8 mouse cellular contexts compared by ENCODE assay signal in the genomic region with DNA sequence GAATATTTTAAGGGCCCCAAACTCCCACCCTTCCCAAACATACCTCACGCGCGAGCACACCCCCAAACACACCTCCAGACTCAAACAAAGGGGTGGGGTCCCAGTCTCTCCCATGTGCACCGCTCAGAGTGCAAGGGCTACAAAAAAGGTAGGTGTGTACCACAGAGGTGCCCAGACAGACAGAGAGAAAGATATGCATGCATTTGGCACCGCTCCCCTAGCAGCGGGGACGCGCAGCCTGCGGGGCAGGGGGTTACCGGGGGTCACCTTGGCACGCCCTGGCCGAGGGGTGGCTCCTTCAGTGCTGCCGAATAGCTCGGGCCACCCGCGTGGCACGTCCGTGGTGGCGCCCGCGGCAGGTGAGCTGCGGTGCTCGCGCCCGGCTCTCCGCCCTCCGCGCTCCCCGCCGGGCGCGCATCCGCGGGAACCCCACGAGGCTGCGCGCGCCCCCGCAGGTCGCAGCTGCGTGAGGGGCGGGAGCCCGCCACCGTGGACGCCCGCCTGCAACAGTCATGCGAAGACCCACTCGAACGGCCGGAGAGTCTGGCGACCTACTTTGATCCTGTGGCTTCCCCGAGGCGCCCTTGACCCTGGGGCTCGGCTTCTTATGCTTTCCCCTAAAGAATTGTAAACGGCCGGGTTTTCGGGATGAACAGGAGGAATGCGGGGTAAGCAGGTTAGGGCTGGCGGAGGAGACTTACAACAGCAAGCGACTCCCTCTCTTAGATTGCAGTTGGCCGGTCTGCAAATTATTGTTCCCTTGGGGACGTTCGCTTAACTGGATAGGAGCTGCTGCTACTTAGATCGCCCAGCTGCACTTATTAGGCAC. TPM values are rescaled to one million over a fixed set of nuclear protein-coding genes. Genes with fewer than 3 reads are reported as not detected.
A peak's percentile ranks its signal among the peaks of the same experiment; 100 is the strongest.
DNase-seq lines count a peak whose midpoint lies in the region; ATAC-seq and TF ChIP-seq lines count a peak whose summit lies in the region.

TSS of gene Gpr12 (minus strand) at position 762 of the 829 bp plus-strand sequence.

- no peak for ATAC-seq in heart, embryonic 14.5 days (ENCODE audit: insufficient number of reproducible peaks, insufficient read depth, low FRiP score, low read depth)
- peak; percentile 68 for ATAC-seq in forebrain, embryonic 14.5 days
- peak; percentile 80 for ATAC-seq in midbrain, embryonic 13.5 days

- H3K4me1 ChIP-seq in heart, embryonic 14.5 days (ENCODE audit: control insufficient read depth in 2 of 2, insufficient read depth in 2 of 2, low read length in 2 of 2), result peaks cover 0 to 3% of the 10 kb centered on the region in 2 experiments; a peak in 1 of 4 replicates
- 0 out of 2 replicates have a peak, but pooled peaks cover 4% of the 10 kb centered on the region for H3K4me1 ChIP-seq in forebrain, embryonic 14.5 days (ENCODE audit: control insufficient read depth, insufficient read depth, low read length)
- H3K4me1 ChIP-seq in midbrain, embryonic 13.5 days (replicated peaks), result peaks cover 13% of the 10 kb centered on the region
- no peaks in the 10 kb centered on the region for H3K4me1 ChIP-seq in lung, adult 2 months (ENCODE audit: control insufficient read depth, insufficient read depth, low read length)

- no peaks in the 10 kb centered on the region for H3K9me3 ChIP-seq in heart, embryonic 14.5 days (ENCODE audit: control insufficient read depth, low read length)
- no peaks in the 10 kb centered on the region for H3K9me3 ChIP-seq in forebrain, embryonic 14.5 days (replicated peaks; ENCODE audit: control insufficient read depth, low read length)
- H3K9me3 ChIP-seq in midbrain, embryonic 13.5 days, result no peaks in the 10 kb centered on the region; the same call in 1 of the 2 replicates

- TF ChIP-seq POLR2A in lung, adult 2 months (IDR thresholded peaks at IDR 0.05; ENCODE audit: borderline replicate concordance, extremely low read depth, low read depth, low read length), result no peak

- peak within 1 kb of the TSS; percentile 34 to 46 for H3K4me3 ChIP-seq in heart, embryonic 14.5 days (ENCODE audit: control insufficient read depth in 1 of 2, insufficient read depth in 1 of 2, low read depth in 1 of 2, low read length in 2 of 2)
- peak within 1 kb of the TSS; percentile 54 for H3K4me3 ChIP-seq in forebrain, embryonic 14.5 days (ENCODE audit: low read depth, low read length)
- peak within 1 kb of the TSS; percentile 62 for H3K4me3 ChIP-seq in midbrain, embryonic 13.5 days (replicated peaks)
- no peak within 1 kb of the TSS for H3K4me3 ChIP-seq in lung, adult 2 months (replicated peaks; ENCODE audit: extremely low read depth, low read depth, low read length)

- H3K4me2 ChIP-seq in heart, embryonic 14.5 days (ENCODE audit: low read length), result peak within 1 kb of the TSS; percentile 86
- peak within 1 kb of the TSS; percentile 79 for H3K4me2 ChIP-seq in forebrain, embryonic 14.5 days (ENCODE audit: low read length)
- peak within 1 kb of the TSS; percentile 90 for H3K4me2 ChIP-seq in midbrain, embryonic 13.5 days (replicated peaks)

- H3K36me3 ChIP-seq in heart, embryonic 14.5 days (ENCODE audit: control insufficient read depth, insufficient read depth, low read length), result no peaks in the 10 kb centered on the region
- no peaks in the 10 kb centered on the region for H3K36me3 ChIP-seq in forebrain, embryonic 14.5 days (ENCODE audit: control insufficient read depth, insufficient read depth, low read length)
- H3K36me3 ChIP-seq in midbrain, embryonic 13.5 days, result no peaks in the 10 kb centered on the region

- no peak within 1 kb of the TSS for H3K27ac ChIP-seq in heart, embryonic 14.5 days (replicated peaks in 1 of 2; ENCODE audit: control insufficient read depth in 1 of 2, insufficient read depth in 1 of 2, low read depth in 2 of 2, low read length in 2 of 2)
- no peak within 1 kb of the TSS for H3K27ac ChIP-seq in forebrain, embryonic 14.5 days (ENCODE audit: low read depth, low read length)
- H3K27ac ChIP-seq in midbrain, embryonic 13.5 days, result no peak within 1 kb of the TSS

- 0 out of 2 replicates have a peak within 1 kb of the TSS, but pooled peaks have one; percentile 16 for H3K9ac ChIP-seq in heart, embryonic 14.5 days (ENCODE audit: low read length)
- H3K9ac ChIP-seq in forebrain, embryonic 14.5 days (ENCODE audit: low read length), result peak within 1 kb of the TSS; percentile 67
- peak within 1 kb of the TSS; percentile 75 for H3K9ac ChIP-seq in midbrain, embryonic 13.5 days (replicated peaks)

- WGBS in heart, embryonic 14.5 days, result under 1% methylated on average over 63 of the region's 64 CpGs
- under 1% methylated on average over 57 of the region's 64 CpGs for WGBS in forebrain, embryonic 14.5 days
- under 1% methylated on average over 63 of the region's 64 CpGs for WGBS in midbrain, embryonic 13.5 days
- WGBS in lung, adult 2 months, result 2% methylated on average over 64 of the region's 64 CpGs

- TF ChIP-seq CTCF in lung, adult 2 months (IDR thresholded peaks at IDR 0.05; ENCODE audit: insufficient read depth, low read length), result no peak

- peaks cover 54% of the 10 kb centered on the region for H3K27me3 ChIP-seq in heart, embryonic 14.5 days (ENCODE audit: control insufficient read depth, insufficient read depth, low read length)
- H3K27me3 ChIP-seq in forebrain, embryonic 14.5 days (replicated peaks; ENCODE audit: control insufficient read depth, insufficient read depth, low read length), result peaks cover 32% of the 10 kb centered on the region
- peaks cover 64% of the 10 kb centered on the region for H3K27me3 ChIP-seq in midbrain, embryonic 13.5 days

- no peak for DNase-seq in heart, adult 8-10 months (ENCODE audit: low spot score)
- peak; percentile 69 for DNase-seq in ZHBTc4 (ENCODE audit: low read depth, low spot score)
- peak; percentile 66 for DNase-seq in forebrain, embryonic 14.5 days (ENCODE audit: low spot score)
- DNase-seq in layer of hippocampus, postnatal 10 days (ENCODE audit: low spot score in 2 of 2), result peak in 1 of 2 experiments; percentile 63
- no peak for DNase-seq in gastrocnemius, postnatal 10 days
- DNase-seq in lung, adult 2 months, result no peak

RNA-seq across cellular contexts. Expression of gene Gpr12, which starts in this region (rescaled TPM):
- not detected in 2 replicates for polyA plus RNA-seq in heart, embryonic 14.5 days (2014; fragmentation: Nextera tagmentation; extraction: Ambion mirVana)
- total RNA-seq in heart, adult 8-10 months (2022), result not detected
- polyA plus RNA-seq in forebrain, embryonic 14.5 days (2014; fragmentation: Nextera tagmentation; extraction: Ambion mirVana), result 13.3 and 20.3 TPM in 2 replicates
- 10 to 100 TPM; 46.1 to 46.9 TPM for total RNA-seq in layer of hippocampus, postnatal 10 days (2021)
- polyA plus RNA-seq in midbrain, embryonic 13.5 days (2015; fragmentation: Nextera tagmentation; extraction: Ambion mirVana), result 6.7 and 6.8 TPM in 2 replicates
- total RNA-seq in gastrocnemius, postnatal 10 days (2021), result under 1 TPM in 1 of 2 experiments, not detected in 1; 0.36 TPM
- not detected in 2 replicates for polyA plus RNA-seq in lung, adult 2 months (2012; rRNA removed)

Comparison
In these comparisons a context has a peak if more than half of its experiments do, and no peak if none do; other contexts are left out.
1. RNA of gene Gpr12 (total RNA-seq): 46.1 to 46.9 TPM in layer of hippocampus, postnatal 10 days; 0.36 TPM in gastrocnemius, postnatal 10 days and not detected in heart, adult 8-10 months; every median in the first group is over 10 times any median in the second.
2. H3K9ac ChIP-seq: peak in every context shown above with its lines; median percentile 75 in midbrain, embryonic 13.5 days; 67 in forebrain, embryonic 14.5 days; 16 in heart, embryonic 14.5 days.
3. DNase-seq: peak in ZHBTc4 (single experiment) and forebrain, embryonic 14.5 days (single experiment); none in heart, adult 8-10 months (single experiment), gastrocnemius, postnatal 10 days (single experiment) and lung, adult 2 months (single experiment).
4. Peak in every context shown above with its lines, with median percentiles within 50 percentile points of each other: H3K4me2 ChIP-seq.